Mouse (Mus musculus): ENCODE measurements around the gene Nrxn3. TPM values are rescaled to one million over a fixed set of nuclear protein-coding genes. Genes with fewer than 3 reads are reported as not detected.

Nrxn3 gene
- polyA plus RNA-seq, 1 experiment, result 1.0 TPM

DNA sequence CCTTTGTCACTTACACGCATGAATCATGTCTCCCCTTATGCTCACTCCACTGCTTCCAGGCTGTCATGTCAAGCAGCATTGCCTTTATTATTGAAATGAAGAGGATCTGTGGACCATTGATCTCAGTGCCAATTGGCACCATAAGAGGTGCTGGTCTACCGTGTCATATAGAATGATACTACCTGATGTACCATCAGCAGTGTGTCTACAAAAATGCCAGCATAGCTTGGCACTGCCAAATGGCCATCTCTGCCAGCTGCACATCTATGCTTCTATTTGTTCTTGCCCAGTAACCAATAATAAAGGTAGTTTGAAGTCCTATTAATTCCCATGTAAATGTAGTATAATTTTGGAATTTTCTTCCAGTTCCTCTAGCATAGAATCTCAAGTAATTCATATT lies 1340.8 kb downstream of the Nrxn3 start:
- 88% methylated on average over 2 of the region's 2 CpGs for WGBS
- Histone ChIP-seq H3K27ac (ENCODE audit: control insufficient read depth, insufficient read depth, low read depth, low read length, poor library complexity) (no peak overlapping the region), H3K4me1 (ENCODE audit: control insufficient read depth, insufficient read depth, low read length) (no peaks in the 10 kb centered on the region), H3K4me3 (replicated peaks; ENCODE audit: control insufficient read depth, low read depth, low read length) (no peak overlapping the region)
- TF ChIP-seq CTCF (IDR thresholded peaks at IDR 0.05; ENCODE audit: control insufficient read depth, insufficient read depth, low read length) (no peak), POLR2A (IDR thresholded peaks at IDR 0.05; ENCODE audit: borderline replicate concordance, control insufficient read depth, low read depth, low read length) (no peak)

GRCm38 (mm10) chr12:90085862-90086261 lies 1363.2 kb downstream of the Nrxn3 start:
- no peak for TF ChIP-seq CTCF (IDR thresholded peaks at IDR 0.05; ENCODE audit: control insufficient read depth, insufficient read depth, low read length)
- no peak for TF ChIP-seq POLR2A (IDR thresholded peaks at IDR 0.05; ENCODE audit: borderline replicate concordance, control insufficient read depth, low read depth, low read length)
- H3K4me1 ChIP-seq (ENCODE audit: control insufficient read depth, insufficient read depth, low read length), result no peaks in the 10 kb centered on the region
- H3K27ac ChIP-seq (ENCODE audit: control insufficient read depth, insufficient read depth, low read depth, low read length, poor library complexity), result no peak overlapping the region
- H3K4me3 ChIP-seq (replicated peaks; ENCODE audit: control insufficient read depth, low read depth, low read length), result no peak overlapping the region

DNA sequence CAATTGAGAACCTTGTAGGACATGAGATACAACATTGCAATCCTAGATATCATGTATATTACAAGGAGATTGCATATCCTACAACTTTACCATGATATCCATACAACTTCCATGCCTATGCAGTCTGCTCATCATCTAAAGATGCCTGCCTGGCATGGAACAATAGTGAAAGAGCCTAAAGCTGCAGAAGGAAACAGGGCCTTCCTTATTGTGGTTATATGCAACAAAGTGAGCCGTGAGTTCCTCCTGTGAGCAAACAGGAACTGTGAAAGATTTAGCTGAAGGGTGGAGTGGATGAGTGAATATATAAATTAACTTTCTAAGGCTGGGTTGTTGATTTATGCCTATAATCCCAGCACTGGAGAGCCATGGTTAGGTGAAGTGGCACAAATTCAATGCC lies 1373.1 kb downstream of the Nrxn3 start:
- TF ChIP-seq POLR2A (IDR thresholded peaks at IDR 0.05; ENCODE audit: borderline replicate concordance, control insufficient read depth, low read depth, low read length), result no peak
- no peak for TF ChIP-seq CTCF (IDR thresholded peaks at IDR 0.05; ENCODE audit: control insufficient read depth, insufficient read depth, low read length)
- H3K4me1 ChIP-seq (ENCODE audit: control insufficient read depth, insufficient read depth, low read length), result no peaks in the 10 kb centered on the region
- WGBS, result 0% methylated on average over 1 of the region's 1 CpGs
- H3K4me3 ChIP-seq (replicated peaks; ENCODE audit: control insufficient read depth, low read depth, low read length), result no peak overlapping the region
- no peak overlapping the region for H3K27ac ChIP-seq (ENCODE audit: control insufficient read depth, insufficient read depth, low read depth, low read length, poor library complexity)

- H3K4me3 ChIP-seq (replicated peaks; ENCODE audit: control insufficient read depth, low read depth, low read length), result no peak overlapping the region
- no peaks in the 10 kb centered on the region for H3K4me1 ChIP-seq (ENCODE audit: control insufficient read depth, insufficient read depth, low read length)
- H3K27ac ChIP-seq (ENCODE audit: control insufficient read depth, insufficient read depth, low read depth, low read length, poor library complexity), result no peak overlapping the region
- TF ChIP-seq POLR2A (IDR thresholded peaks at IDR 0.05; ENCODE audit: borderline replicate concordance, control insufficient read depth, low read depth, low read length) (no peak), CTCF (IDR thresholded peaks at IDR 0.05; ENCODE audit: control insufficient read depth, insufficient read depth, low read length) (no peak)
Measured at GRCm38 (mm10) chr12:90113351-90113791, 1390.7 kb downstream of the Nrxn3 start.

DNA sequence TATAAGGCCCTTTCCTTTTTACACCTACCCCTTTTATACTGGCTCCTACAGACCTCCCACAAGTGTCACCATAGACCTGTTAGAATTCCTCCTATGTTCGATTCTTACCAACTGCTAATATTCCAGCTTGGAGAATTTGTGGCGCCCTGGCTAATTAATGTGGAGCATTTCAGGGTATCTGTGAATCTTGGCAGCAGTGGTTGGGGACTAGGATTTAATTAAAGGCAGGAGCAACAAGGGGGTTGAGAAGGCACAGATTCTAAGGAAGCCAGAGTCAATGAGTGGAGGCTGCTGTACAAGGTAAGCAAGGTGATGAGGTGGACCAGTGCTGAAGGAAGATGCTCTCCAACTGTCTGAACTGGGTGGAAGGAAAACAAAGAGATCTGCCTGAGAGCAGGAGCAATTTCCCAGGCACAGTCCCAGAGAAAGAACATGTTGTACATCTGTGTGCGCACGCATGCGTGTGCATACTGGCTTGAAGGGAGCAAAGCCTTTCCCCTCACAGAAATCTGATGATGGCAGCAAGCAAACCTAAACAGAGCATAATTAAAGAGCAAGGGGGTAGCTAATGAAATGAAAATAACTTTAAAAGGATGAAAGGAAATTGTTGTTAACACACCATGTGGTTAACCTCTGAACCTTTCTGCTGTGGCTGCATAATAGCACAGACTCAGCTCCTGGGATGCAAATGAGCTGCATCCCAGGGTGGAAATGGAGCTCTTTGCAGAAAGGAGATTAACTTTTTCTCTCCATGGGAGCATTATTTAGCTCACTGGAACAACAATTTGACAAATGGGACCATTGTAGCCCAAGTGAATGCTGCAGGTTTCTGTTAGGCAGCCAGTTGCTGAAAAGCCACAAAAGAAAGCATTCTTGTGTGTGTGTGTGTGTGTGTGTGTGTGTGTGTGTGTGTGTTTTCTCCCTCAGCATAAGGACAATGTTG lies 1409.5 kb downstream of the Nrxn3 start:
- TF ChIP-seq POLR2A (IDR thresholded peaks at IDR 0.05; ENCODE audit: borderline replicate concordance, control insufficient read depth, low read depth, low read length), result no peak
- TF ChIP-seq CTCF (IDR thresholded peaks at IDR 0.05; ENCODE audit: control insufficient read depth, insufficient read depth, low read length), result no peak
- 82% methylated on average over 5 of the region's 5 CpGs for WGBS
- H3K27ac ChIP-seq (ENCODE audit: control insufficient read depth, insufficient read depth, low read depth, low read length, poor library complexity), result no peak overlapping the region
- no peak overlapping the region for H3K4me3 ChIP-seq (replicated peaks; ENCODE audit: control insufficient read depth, low read depth, low read length)
- H3K4me1 ChIP-seq (ENCODE audit: control insufficient read depth, insufficient read depth, low read length), result no peaks in the 10 kb centered on the region

DNA sequence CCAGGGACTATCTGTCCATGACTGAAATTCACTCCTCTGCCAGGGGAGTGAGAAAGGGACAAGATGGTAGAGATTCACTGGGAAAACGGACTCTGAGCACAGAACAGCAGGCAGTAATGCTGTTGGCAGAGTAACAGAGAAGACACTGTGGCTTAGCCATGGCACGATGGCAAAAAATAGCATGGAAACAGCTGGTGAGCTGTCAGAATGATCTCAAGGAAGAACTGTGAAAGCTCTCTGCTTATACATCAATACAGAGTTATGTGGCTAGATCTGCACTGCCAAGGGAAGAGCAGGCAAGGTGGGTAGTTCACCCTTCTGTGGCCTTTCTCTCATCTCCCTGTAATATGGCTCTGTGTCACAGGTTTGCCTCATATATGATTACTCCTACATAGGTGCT lies 1419.3 kb downstream of the Nrxn3 start:
- Histone ChIP-seq H3K4me1 (ENCODE audit: control insufficient read depth, insufficient read depth, low read length) (no peaks in the 10 kb centered on the region), H3K27ac (ENCODE audit: control insufficient read depth, insufficient read depth, low read depth, low read length, poor library complexity) (no peak overlapping the region), H3K4me3 (replicated peaks; ENCODE audit: control insufficient read depth, low read depth, low read length) (no peak overlapping the region)
- WGBS, result 71% methylated on average over 2 of the region's 2 CpGs
- no peak for TF ChIP-seq CTCF (IDR thresholded peaks at IDR 0.05; ENCODE audit: control insufficient read depth, insufficient read depth, low read length)
- no peak for TF ChIP-seq POLR2A (IDR thresholded peaks at IDR 0.05; ENCODE audit: borderline replicate concordance, control insufficient read depth, low read depth, low read length)

DNA sequence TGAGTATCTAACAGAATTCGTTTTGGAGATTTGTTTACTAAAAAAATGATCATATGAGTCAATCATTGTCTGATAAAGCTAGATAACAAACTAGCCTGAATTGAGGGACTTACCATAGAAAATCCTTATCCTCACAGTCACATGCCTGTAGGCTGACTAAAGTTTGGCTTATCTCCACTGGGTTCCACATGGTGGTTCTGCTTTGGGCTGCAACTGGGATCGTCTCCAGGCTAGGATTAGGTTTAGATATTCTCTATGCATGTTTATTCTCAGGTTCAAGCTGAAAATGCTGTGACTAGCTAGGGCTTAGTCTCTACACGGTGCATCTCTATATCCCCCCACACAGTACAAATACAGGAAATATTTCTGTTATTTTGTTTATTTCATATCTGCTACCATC lies 1421.6 kb downstream of the Nrxn3 start:
- Histone ChIP-seq H3K4me3 (replicated peaks; ENCODE audit: control insufficient read depth, low read depth, low read length) (no peak overlapping the region), H3K27ac (ENCODE audit: control insufficient read depth, insufficient read depth, low read depth, low read length, poor library complexity) (no peak overlapping the region), H3K4me1 (ENCODE audit: control insufficient read depth, insufficient read depth, low read length) (no peaks in the 10 kb centered on the region)
- no peak for TF ChIP-seq POLR2A (IDR thresholded peaks at IDR 0.05; ENCODE audit: borderline replicate concordance, control insufficient read depth, low read depth, low read length)
- TF ChIP-seq CTCF (IDR thresholded peaks at IDR 0.05; ENCODE audit: control insufficient read depth, insufficient read depth, low read length), result no peak
- WGBS, result 72% methylated on average over 3 of the region's 3 CpGs

GRCm38 (mm10) chr12:90158131-90158772 lies 1435.6 kb downstream of the Nrxn3 start:
- Histone ChIP-seq H3K27ac (ENCODE audit: control insufficient read depth, insufficient read depth, low read depth, low read length, poor library complexity) (no peak overlapping the region), H3K4me3 (replicated peaks; ENCODE audit: control insufficient read depth, low read depth, low read length) (no peak overlapping the region), H3K4me1 (ENCODE audit: control insufficient read depth, insufficient read depth, low read length) (no peaks in the 10 kb centered on the region)
- WGBS, result 86% methylated on average over 4 of the region's 4 CpGs
- no peak for TF ChIP-seq POLR2A (IDR thresholded peaks at IDR 0.05; ENCODE audit: borderline replicate concordance, control insufficient read depth, low read depth, low read length)
- no peak for TF ChIP-seq CTCF (IDR thresholded peaks at IDR 0.05; ENCODE audit: control insufficient read depth, insufficient read depth, low read length)
